Mouse (Mus musculus): Measurements from ENCODE around the gene Usp7. TPM values are rescaled to one million over a fixed set of nuclear protein-coding genes. Genes with fewer than 3 reads are reported as not detected.

Gene Usp7
- polyA plus RNA-seq, 1 experiment from 2014 or later = 26.5 TPM

DNA sequence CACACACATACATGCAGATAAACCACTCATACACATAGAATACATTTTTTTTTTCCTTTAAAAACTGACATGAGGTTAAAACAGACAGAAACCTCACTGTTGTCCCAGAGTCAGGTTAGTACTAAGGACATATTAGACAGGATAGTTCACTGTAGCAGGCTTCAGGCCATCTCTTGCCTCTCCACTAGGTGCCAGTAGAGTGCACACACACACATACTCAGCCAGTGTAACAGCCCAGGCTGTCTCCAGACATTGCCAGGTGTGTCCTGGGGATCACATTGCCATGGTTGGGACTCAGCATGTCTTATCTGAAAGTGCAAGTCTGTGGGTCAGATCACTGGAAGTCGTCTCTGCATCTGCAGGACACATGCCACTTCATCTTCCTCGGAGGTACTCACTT is 148.3 kb downstream of the Usp7 start:
- no peaks in the 10 kb centered on the region for H3K9me3 ChIP-seq (replicated peaks; ENCODE audit: control insufficient read depth, low read length, poor library complexity, severe bottlenecking)
- H3K27me3 ChIP-seq (ENCODE audit: control insufficient read depth, insufficient read depth, low read depth, low read length) = no peaks in the 10 kb centered on the region
- no peak for ATAC-seq
- peaks cover 20% of the 10 kb centered on the region for H3K36me3 ChIP-seq (ENCODE audit: control insufficient read depth, insufficient read depth, low read length)
- H3K9ac ChIP-seq (ENCODE audit: low read depth, low read length) = no peak overlapping the region
- no peak overlapping the region for H3K27ac ChIP-seq (ENCODE audit: low read length)
- WGBS = 76% methylated on average over 2 of the region's 2 CpGs
- H3K4me1 ChIP-seq (ENCODE audit: control insufficient read depth, insufficient read depth, low read length) = no peaks in the 10 kb centered on the region; the same call in 1 of the 2 replicates
- no peak overlapping the region for H3K4me2 ChIP-seq (ENCODE audit: low read length)
- H3K4me3 ChIP-seq (ENCODE audit: low read depth, low read length) = no peak overlapping the region

Other genes with a start within 250 kb of the Usp7 start
- 33.7 and 41.0 TPM in 2 replicates for gene Pmm2, start 154.6 kb downstream of the Usp7 start, polyA plus RNA-seq (2015; fragmentation: Nextera tagmentation; extraction: Ambion mirVana)
- gene Tmem186, start 154.6 kb downstream of the Usp7 start, polyA plus RNA-seq (2015; fragmentation: Nextera tagmentation; extraction: Ambion mirVana) = 23.3 and 24.6 TPM in 2 replicates
- 157 and 181 TPM in 2 replicates for gene Carhsp1, start 120.2 kb downstream of the Usp7 start, polyA plus RNA-seq (2015; fragmentation: Nextera tagmentation; extraction: Ambion mirVana)
- gene Gm5767, start 111.5 kb downstream of the Usp7 start, polyA plus RNA-seq (2015; fragmentation: Nextera tagmentation; extraction: Ambion mirVana) = not detected in 2 replicates
- 26.0 and 27.8 TPM in 2 replicates for gene 1810013L24Rik, start 37.8 kb upstream of the Usp7 start, polyA plus RNA-seq (2015; fragmentation: Nextera tagmentation; extraction: Ambion mirVana)